Mouse (Mus musculus): ENCODE measurements around the gene Tas2r137.

Tas2r137 gene

DNA sequence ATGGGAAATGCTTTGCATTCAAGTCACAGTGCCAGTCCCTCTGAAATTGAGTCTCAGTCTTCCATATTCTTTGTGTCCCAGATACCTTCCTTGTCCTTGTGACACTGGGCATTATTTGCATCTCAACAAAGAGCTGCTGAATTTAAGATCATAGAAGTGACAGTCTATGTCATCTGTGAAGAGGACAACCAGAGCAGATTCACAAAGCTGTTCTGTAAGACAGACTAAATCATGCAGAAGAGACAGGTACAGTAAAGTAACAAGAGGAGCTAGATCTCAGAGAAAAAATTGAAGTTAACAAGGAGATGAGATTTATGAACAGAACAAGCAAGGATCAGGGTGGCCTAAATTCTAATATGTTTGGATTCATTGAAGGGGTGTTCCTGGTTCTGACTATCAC lies at the start of gene Tas2r137:
Tas2r137 (plus strand) TSS at position 301 of the 400 bp plus-strand sequence.
- DNase-seq (ENCODE audit: low spot score) = no peak

DNA sequence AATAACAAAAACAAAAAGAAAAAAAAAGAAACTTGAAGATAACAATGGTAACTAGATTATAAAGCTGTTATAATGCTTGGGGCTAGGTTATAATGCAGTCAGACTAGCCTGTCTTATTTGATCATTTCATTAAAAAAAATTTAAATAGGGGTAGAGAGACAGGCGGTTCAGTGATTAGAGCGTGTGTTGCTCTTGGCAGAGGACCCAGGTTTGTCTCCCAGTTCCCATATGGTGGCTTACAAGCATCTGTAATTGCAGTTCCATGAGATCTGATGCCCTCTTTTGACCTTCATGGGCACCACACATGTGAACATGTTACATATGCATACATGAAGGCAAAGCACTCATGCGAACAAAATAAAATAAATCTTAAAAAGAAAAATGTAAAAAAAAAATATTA lies 49.8 kb upstream of the Tas2r137 start:
- DNase-seq (ENCODE audit: low spot score) = no peak

DNA sequence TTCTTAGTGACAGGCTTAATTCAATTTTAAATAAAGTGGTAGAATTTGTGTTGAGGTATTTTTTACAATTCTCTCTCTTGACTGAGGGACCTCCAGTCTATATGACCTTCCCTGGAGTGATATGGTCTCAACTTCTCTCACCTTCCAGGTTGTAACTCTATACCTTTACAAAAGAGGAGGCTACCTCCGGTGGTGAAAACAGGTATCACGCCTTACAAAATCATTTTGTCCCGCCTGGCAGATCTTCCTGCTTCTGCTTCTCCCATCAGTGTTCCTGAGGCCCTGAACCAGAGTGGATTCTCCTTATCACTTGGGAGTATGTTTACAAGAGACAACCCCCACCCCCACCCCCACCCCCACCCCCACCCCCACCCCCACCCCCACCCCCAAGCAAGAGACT lies 49.3 kb upstream of the Tas2r137 start:
- DNase-seq (ENCODE audit: low spot score) = no peak

DNA sequence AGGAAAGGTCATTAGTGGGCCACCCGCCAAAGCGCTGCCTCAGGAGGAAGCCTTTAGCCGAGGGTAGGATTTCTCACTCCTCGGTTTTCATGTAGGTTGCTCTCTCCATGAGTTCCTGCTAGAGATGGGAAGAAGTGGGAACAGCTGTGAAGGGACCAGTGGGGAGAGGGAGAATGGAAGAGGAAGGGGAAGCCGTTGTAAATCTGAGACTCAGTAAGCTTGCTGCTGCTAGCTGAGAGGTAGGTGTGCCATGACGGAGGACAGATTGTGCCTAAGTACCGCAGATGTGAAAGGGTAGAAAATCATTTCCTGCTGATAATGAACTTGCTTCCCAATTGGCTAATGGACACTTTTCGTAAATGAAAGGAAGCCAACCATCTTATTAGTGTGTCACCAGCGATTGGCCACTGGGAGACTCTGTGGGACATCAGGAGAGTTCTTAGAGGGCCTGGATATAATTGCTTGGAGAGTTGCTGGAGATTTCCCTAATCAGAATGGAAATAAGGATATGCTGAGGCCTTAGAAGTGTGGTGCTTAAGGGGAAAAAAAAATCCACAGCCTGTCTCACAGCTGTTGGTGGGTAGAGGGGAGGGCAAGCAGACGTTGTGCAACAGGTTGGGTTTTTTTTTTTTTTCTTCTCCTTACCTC lies 47.6 kb upstream of the Tas2r137 start:
- DNase-seq (ENCODE audit: low spot score) = no peak

DNA sequence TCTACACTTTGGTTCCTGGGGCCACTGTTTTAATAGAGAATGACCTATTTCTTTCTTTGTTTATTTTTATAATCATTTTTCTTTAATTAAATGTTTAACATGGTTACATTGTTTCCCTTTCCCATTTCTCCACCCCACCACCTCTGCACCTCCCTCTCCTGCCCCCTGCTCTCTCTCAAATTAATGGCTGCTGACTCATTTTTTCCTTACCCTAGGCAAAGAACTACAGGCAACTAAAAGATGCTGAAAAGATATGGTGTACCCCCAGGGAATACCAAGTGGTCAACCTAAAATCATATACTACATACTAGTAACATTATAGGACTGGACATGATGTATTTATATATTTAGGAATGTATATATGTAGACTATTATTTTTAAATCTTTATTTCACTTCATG lies 42.4 kb upstream of the Tas2r137 start:
- DNase-seq (ENCODE audit: low spot score) = no peak

DNA sequence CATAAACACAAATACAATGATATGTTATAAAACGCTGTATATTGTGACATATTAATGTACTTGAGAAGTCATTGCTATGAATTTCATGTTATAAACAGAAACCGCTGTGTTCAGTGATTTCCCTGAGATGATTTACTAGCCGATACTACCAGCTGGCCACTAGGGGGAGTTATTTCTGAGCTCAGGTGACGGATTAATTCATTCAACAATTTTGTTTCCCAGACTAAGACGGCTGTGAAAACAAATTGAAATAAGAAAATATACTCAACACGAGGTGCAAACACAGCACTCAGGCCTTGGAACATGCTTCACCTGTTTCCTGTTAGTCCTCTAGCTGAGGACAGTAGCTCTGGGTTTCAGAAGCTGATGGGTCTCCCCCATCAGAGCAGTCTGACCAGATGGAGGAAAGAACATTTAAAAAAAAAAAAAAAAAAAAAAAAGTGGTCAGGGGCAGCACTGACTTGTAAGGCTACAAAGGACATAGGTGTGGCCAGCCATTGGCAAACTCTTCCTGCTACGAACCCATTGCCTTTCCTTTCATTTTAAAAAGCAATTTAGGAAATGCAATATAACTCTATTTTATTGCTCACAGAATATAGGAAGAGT lies 36.5 kb upstream of the Tas2r137 start:
- no peak for DNase-seq (ENCODE audit: low spot score)

DNA sequence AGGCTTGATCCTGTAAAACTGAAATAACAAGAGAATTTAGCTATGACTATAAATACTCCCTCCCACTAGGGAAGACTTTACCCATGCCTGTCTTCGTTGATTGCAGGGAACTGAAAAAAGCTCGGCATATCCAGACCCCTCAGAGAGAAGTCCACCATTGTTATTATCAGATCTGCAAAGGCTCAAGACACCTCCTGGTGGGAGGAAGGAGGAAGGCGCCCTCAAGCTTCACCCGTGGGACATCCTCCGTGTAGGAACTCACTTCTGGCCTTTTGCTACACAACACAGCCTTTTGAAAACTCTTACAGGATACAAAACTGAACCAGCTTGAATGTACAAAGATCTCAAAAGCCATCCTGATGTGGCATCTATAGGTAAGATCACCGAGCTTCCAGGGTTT lies 25.3 kb upstream of the Tas2r137 start:
- no peak for DNase-seq (ENCODE audit: low spot score)

DNA sequence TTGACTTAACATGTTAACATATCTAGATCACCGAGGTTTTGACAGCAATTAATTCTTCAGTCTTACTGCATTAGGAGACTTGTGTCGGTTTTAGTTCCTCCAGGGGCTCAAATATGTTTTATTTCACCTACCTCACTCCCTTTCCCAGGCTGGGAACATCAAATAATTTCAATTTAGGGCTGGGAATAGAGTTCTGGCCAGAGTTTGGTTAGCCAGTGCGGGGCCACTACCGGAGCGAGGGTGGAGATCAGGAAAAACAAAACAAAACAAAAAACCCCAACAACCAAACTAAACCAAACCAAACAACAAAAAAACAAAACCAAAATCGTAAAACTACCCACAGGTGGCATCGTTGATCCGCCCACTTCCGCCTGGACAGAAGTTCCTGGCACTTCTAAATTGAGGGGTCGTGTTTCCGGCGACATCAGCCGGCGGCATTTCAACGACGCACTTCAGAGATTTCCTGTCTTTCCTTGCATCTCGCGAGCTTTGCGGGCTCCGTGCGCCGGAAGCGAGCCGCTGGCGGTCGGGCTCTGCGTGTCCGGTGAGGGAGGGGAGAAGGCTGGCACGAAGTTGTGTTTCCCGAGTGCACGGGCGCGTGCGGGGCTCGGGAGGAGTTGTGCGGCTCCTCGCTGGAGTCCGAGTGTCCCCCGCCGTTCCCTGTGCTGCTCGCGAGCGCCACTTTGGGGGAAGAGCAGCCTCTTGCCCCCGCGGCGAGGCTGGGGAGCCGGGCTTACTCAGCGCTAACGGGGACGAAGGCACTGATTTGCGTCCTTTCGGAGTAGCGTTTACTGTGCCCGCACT lies 19.9 kb upstream of the Tas2r137 start, which contains the start of gene Ssbp1:
Ssbp1 (plus strand) TSS at position 437 of the 804 bp plus-strand sequence.
- peak; percentile 86 for DNase-seq (ENCODE audit: low spot score)

DNA sequence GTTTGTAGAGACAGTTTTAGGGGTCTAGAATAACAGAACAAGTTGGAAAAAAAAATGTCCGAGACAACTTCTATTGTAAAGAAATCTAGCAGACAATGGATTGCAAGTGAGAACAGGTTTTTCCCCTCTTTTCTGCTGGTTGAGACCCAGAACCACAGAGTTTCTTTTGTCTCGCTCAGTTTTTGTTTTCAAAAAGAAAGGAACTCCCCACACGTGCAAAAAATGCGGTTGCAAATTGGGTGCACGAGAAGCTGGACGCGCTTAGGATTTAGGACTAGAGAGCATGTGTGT lies 19.4 kb upstream of the Tas2r137 start:
- DNase-seq (ENCODE audit: low spot score) = no peak

DNA sequence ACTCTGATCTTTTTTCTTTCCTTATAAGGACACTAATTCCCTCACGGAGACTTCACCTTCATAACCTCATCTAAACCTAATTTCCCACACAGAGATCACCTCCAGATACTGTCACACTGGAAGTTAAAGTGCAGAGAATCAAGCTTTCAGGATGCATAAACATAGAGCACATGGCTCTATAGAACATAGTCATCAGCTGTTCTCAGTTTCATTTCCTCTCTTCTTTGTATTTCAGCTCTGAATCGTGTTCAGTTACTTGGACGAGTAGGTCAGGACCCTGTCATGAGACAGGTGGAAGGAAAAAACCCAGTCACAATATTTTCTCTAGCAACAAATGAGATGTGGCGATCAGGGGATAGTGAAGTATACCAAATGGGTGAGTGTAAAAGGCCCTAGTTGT lies 14.9 kb upstream of the Tas2r137 start:
- no peak for DNase-seq (ENCODE audit: low spot score)

DNA sequence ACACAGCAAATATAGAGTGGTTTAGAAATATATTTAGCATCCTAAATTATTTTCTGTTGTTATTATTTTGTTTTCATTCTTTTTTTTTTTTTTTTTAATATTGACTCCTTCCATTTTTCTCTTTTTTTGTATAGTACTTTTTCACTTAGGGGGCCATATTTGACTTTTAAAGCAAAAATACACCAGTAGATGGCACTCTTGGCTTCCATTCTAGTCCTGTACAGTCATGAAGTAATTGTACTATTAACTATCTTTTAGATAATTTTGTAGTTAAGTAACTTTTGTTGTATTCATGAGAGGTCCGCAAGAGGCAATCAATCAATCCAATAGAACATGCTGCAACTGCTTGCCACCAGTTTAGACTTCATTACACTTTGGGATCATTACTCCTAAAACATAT lies 11.3 kb upstream of the Tas2r137 start:
- no peak for DNase-seq (ENCODE audit: low spot score)

DNA sequence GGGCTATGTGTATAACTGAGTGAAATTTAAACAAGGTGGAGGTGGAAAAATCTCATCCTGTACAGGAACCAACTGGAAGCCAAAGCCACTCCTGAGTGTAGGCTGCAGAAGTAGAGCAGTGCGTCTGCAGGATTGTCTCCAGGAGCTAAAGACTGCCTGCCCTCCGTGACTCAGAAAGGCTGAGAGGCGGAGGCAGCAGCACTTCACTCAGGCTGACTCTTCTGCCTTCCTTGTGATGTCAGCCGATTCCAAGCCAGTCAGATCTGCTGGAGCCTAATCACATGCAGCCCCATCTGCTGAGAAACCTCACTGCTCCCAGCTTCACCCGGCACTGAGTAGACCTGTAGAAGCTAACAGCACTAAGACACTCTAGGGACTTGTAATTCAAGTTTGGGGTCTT lies 8.7 kb upstream of the Tas2r137 start:
- DNase-seq (ENCODE audit: low spot score) = no peak

DNA sequence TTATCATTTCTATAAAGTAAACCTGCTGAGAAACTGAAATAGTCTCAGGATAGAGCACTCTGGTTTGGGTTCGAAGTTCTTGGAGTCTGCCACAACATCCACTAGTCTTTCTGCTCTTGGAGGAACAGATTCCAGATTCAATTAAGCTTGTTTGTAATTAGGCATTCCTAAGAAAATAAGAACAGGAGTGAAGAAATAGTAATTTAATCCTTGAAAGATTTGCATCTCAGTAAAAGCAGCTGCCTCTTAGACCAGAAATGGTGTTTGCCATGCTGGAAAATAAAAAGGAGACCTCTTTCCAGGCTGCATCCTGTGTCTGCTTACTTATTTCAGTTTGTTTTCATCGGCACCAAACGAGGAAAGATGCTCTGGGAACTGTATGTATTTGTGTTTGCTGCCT lies 2.2 kb downstream of the Tas2r137 start, which contains the start of gene Tas2r108:
Tas2r108 (plus strand) TSS at position 301 of the 400 bp plus-strand sequence.
- DNase-seq (ENCODE audit: low spot score) = no peak

DNA sequence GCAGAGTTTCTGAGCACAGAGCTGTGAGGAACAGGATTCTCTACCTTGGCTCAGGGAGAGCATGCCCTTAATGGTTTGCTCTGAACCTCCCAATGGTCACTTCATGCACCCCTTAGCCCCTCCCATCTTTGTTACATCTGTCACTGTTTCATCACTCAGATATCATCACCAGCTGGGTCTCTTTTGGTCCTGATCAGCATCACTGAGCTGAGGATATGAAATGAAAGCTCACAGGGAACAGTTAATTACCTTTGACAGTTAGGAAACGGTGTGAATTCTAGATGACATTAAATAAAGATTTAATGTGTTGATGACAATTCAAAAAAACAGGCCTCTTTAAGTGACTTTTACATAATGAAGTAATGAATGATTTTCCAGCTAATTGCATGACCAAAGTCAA lies 28.4 kb downstream of the Tas2r137 start, which contains the start of gene Prss37:
Prss37 (minus strand) TSS at position 101 of the 400 bp plus-strand sequence.
- DNase-seq (ENCODE audit: low spot score) = no peak
